Mouse (Mus musculus) forebrain, embryonic 10.5 days (tissue): ENCODE measurements at regions not wholly inside any gene's neighbourhood (a gene's known extent, or its start where the extent isn't known, plus 50 kb on each side); places are given as distances from the start of the nearest gene placed in this dataset.

Experiments
- DNase-seq: peaks from one replicate; pipeline ENCODE4 v3.0.0-alpha.2; 2017; ENCODE audit warnings: low spot score; ENCODE audit errors: extremely low spot score
- H3K27ac ChIP-seq: fragments of 300-500 bp; sonication (generic); 2 replicates; pipeline ENCODE4 v1.5.1; 2016; ENCODE audit warnings: mild to moderate bottlenecking
- H3K27me3 ChIP-seq: fragments of 300-500 bp; sonication (generic); 2 replicates; pipeline ENCODE4 v1.6.1; 2016; ENCODE audit warnings: mild to moderate bottlenecking; ENCODE audit not compliant: poor library complexity, severe bottlenecking
- H3K36me3 ChIP-seq: fragments of 300-500 bp; sonication (generic); replicated peaks from 2 replicates; pipeline ENCODE4 v1.6.1; 2016; ENCODE audit warnings: mild to moderate bottlenecking, moderate library complexity
- H3K4me1 ChIP-seq: fragments of 300-500 bp; sonication (generic); 2 replicates; pipeline ENCODE4 v1.6.1; 2016
- H3K4me3 ChIP-seq: fragments of 300-500 bp; sonication (generic); 2 replicates; pipeline ENCODE4 v1.5.1; 2016; ENCODE audit warnings: mild to moderate bottlenecking, moderate library complexity
- H3K9me3 ChIP-seq: fragments of 300-500 bp; sonication (generic); 2 replicates; pipeline ENCODE4 v1.6.1; 2016; ENCODE audit warnings: mild to moderate bottlenecking, moderate library complexity
- WGBS: fragments of 180-500 bp; shearing (Covaris S2); methylation state at CpG from one replicate; pipeline ENCODE4 v1.1.7; 2016; 5-methylcytosine and 5-hydroxymethylcytosine counted together

DNA sequence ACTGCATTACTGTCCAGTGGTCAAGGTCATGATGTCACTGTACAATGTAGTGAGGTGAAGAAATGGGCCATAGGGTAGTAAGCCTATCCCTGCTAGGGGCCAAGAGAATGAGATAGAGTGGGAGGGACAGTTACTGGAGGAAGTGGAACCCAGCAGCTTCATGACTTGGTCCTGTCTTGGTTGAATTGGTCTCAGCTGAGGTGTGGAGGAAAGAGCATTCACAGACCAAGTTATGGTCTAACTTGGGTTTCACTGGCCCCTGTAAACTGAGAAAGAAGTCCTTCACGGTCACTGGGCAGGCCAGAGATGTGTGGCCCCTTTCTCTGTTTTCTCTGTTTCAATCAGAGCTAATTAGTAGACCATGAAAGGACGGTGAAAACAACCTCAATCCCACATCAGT is 2306.1 kb downstream of the 4930444P10Rik start:
- Histone ChIP-seq H3K27me3 (no peaks in the 10 kb centered on the region), H3K4me1 (0 out of 2 replicates have a peak, but pooled peaks cover 3% of the 10 kb centered on the region), H3K9me3 (peaks cover 11% of the 10 kb centered on the region), H3K4me3 (no peak overlapping the region), H3K27ac (no peak overlapping the region), H3K36me3 (0 out of 2 replicates have a peak, but pooled peaks cover 4% of the 10 kb centered on the region)
- 64% methylated on average over 2 of the region's 2 CpGs for WGBS
- DNase-seq, result no peak

DNA sequence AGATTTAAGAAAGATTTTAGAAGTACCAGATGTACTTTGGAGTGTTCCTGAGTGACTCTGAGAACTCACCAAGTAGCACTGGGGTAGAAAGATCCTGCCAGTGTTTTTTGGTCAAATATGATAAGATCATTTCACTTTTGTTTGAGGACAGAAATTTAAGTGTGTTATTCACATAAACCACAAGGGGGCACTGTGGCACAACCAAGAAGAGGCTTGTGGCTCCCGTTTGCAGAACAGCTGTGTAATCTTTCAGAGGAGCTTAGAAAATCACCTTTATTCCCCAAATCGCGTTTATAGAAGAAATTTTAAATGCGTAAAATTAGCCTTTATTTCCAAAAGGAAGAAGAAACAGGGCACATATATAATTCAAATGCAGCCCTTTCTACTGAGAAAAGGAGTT is 2308.7 kb downstream of the 4930444P10Rik start:
- H3K4me3 ChIP-seq, result no peak overlapping the region
- H3K9me3 ChIP-seq, result no peaks in the 10 kb centered on the region
- no peak for DNase-seq
- H3K4me1 ChIP-seq, result no peaks in the 10 kb centered on the region
- H3K27ac ChIP-seq, result no peak overlapping the region
- H3K36me3 ChIP-seq, result no peaks in the 10 kb centered on the region
- no peaks in the 10 kb centered on the region for H3K27me3 ChIP-seq
- 11% methylated on average over 4 of the region's 4 CpGs for WGBS

DNA sequence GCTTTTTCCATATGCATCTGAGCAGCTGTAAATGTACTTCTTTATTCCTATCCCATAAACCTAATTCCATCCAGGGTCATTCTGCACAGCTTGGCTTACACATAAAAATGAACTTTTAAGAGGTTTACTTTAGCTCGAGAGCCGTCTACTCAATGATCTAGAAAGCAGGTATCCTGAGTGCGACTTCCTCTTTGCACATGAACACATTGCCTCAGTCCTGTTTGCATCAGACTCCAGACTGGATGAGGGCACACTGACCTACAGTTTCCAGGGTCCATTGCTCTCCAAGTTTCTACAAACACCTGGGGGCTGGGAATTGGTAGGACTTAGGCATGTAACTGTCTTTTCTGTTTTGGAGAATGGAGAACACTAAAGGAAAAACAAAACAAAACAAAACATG is 2310.5 kb downstream of the 4930444P10Rik start:
- Histone ChIP-seq H3K4me3 (no peak overlapping the region), H3K27me3 (no peaks in the 10 kb centered on the region), H3K36me3 (no peaks in the 10 kb centered on the region), H3K4me1 (no peaks in the 10 kb centered on the region), H3K27ac (no peak overlapping the region), H3K9me3 (no peaks in the 10 kb centered on the region)
- WGBS, result 88% methylated on average over 3 of the region's 3 CpGs
- no peak for DNase-seq

DNA sequence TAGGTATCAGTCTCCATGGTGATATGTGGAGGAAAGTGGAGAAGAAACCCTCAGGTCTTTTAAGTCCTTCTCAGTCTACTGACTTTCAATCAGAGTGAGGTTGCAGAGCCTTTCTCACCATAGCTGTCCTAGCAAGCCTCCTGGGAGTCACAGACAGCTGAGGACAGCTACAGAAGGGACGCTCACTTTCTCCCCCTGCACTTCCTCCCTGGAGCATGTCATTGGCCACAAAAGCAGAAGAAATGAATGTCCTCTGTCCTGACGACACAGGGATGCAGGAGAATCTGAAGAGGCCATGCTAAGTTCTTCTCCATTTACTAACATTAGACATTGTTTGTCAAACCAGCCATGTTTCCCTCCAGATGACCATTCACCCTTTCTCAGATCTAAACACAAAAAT is 2321.0 kb downstream of the 4930444P10Rik start:
- WGBS, result 53% methylated on average over 2 of the region's 2 CpGs
- H3K27ac ChIP-seq, result no peak overlapping the region
- H3K4me1 ChIP-seq, result peaks cover 10% of the 10 kb centered on the region
- H3K27me3 ChIP-seq, result no peaks in the 10 kb centered on the region
- no peaks in the 10 kb centered on the region for H3K36me3 ChIP-seq
- no peak for DNase-seq
- H3K9me3 ChIP-seq, result no peaks in the 10 kb centered on the region
- H3K4me3 ChIP-seq, result no peak overlapping the region

DNA sequence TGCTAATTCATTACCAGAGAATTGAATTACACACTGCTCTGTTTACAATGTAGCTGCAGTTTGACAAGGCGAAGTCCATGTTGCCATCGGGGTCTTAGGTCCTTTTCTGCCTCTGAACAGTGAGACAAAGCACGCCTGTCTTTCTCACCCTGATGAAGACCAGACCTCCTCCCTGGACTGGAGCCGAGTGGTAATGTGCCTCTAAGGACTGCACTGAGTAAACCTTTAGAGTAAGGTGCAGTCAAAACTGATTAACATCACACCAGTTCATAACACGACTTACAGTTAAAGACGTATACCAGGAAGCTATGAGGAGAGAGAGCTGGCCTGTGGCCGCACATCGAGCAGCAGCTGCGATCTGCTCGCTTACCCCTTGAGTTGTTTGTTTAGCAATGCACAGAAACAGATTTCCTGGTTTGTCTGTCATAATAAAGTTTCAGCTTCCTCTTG is 2322.1 kb downstream of the 4930444P10Rik start:
- Histone ChIP-seq H3K27ac (no peak overlapping the region), H3K4me3 (no peak overlapping the region), H3K27me3 (no peaks in the 10 kb centered on the region), H3K9me3 (no peaks in the 10 kb centered on the region), H3K4me1 (peaks cover 8% of the 10 kb centered on the region), H3K36me3 (no peaks in the 10 kb centered on the region)
- WGBS, result 70% methylated on average over 10 of the region's 10 CpGs
- DNase-seq, result no peak

DNA sequence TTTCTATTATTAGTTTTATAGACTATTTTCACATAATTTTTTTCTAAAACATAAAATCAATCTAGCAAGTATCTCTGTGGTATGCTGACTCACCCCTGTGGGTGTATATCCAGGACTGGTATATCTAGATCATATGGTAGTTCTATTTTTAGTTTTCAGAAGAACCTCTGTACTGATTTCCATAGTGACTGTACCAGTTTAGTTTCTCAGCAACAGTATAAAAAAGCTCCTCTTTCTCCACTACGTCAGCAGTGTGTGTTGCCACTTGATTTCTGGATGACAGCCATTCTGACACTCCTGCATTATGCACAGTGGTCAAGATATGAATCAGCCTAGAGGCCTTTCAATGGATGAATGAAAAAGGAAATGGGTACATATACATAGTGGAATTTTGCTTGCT is 2338.6 kb downstream of the A830018L16Rik start:
- Histone ChIP-seq H3K4me3 (no peak overlapping the region), H3K9me3 (no peaks in the 10 kb centered on the region), H3K27ac (no peak overlapping the region), H3K36me3 (no peaks in the 10 kb centered on the region), H3K4me1 (no peaks in the 10 kb centered on the region), H3K27me3 (no peaks in the 10 kb centered on the region)
- WGBS, result 86% methylated on average over 1 of the region's 1 CpGs
- DNase-seq, result no peak

DNA sequence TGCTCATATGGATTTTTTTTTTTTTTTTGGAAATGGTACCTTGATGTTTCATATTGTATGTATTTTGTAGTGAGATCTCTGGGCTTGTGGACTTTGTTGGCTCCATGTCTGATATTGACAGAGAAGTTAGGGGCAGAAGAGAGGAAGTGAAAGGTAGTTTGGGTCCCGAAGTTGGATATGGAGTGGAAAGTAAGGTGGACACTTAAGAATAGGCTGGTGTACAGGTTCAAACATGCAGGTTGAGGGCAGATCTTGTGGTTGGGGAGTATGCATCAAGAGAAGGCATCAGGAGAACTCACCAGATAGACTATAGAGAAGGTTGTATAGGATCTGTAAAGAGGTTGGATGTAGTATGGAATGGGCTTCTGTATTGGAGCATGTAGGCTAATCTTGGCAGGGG is 2337.5 kb downstream of the A830018L16Rik start:
- Histone ChIP-seq H3K9me3 (no peaks in the 10 kb centered on the region), H3K4me3 (no peak overlapping the region), H3K27me3 (no peaks in the 10 kb centered on the region), H3K27ac (no peak overlapping the region), H3K4me1 (no peaks in the 10 kb centered on the region), H3K36me3 (no peaks in the 10 kb centered on the region)
- 93% methylated on average over 1 of the region's 1 CpGs for WGBS
- DNase-seq, result no peak
